Mouse (Mus musculus) limb, embryonic 14.5 days (tissue): Measurements from ENCODE around the gene Gm10488. TPM values are rescaled to one million over a fixed set of nuclear protein-coding genes. Genes with fewer than 3 reads are reported as not detected.
"Not testable (repeated sequence)": the region's sequence is repeated elsewhere in the genome, so short reads cannot be mapped to it uniquely, and the experiment has no call there.

Source experiments
- ATAC-seq: fragments of 200-750 bp; cut with Nextera tagmentation; 2 replicates; pipeline ENCODE4 v1.8.0; 2017; ENCODE audit warnings: low read depth, moderate number of reproducible peaks, moderate TSS enrichment; ENCODE audit not compliant: low FRiP score
- DNase-seq: peaks from one replicate; pipeline ENCODE4 v3.0.0-alpha.2; 2015; ENCODE audit warnings: low spot score
- H3K27ac ChIP-seq: fragments of 300-500 bp; sonication (generic); replicated peaks from 2 replicates; pipeline ENCODE4 v1.5.1; 2014; ENCODE audit warnings: low read depth, mild to moderate bottlenecking, low read length, moderate library complexity, mixed read lengths
- H3K27me3 ChIP-seq: fragments of 300-500 bp; sonication (generic); 2 replicates; pipeline ENCODE4 v1.6.1; 2014; ENCODE audit warnings: low read length, mixed read lengths; ENCODE audit not compliant: control insufficient read depth, insufficient read depth
- H3K36me3 ChIP-seq: fragments of 300-500 bp; sonication (generic); 2 replicates; pipeline ENCODE4 v1.6.1; 2014; ENCODE audit warnings: mild to moderate bottlenecking, low read length, moderate library complexity, mixed read lengths; ENCODE audit not compliant: control insufficient read depth, insufficient read depth
- H3K4me1 ChIP-seq: fragments of 300-500 bp; sonication (generic); 2 replicates; pipeline ENCODE4 v1.6.1; 2014; ENCODE audit warnings: antibody characterized with exemption, low read length, mixed read lengths; ENCODE audit not compliant: control insufficient read depth, insufficient read depth
- H3K4me2 ChIP-seq: fragments of 300-500 bp; sonication (generic); replicated peaks from 2 replicates; pipeline ENCODE4 v1.6.1; 2014; ENCODE audit warnings: low read depth, mild to moderate bottlenecking, low read length, moderate library complexity; ENCODE audit not compliant: severe bottlenecking
- H3K4me3 ChIP-seq: fragments of 300-500 bp; sonication (generic); replicated peaks from 2 replicates; pipeline ENCODE4 v1.5.1; 2014; ENCODE audit warnings: low read length
- H3K9ac ChIP-seq: fragments of 300-500 bp; sonication (generic); 2 replicates; pipeline ENCODE4 v1.6.1; 2014; ENCODE audit warnings: mild to moderate bottlenecking, low read depth, low read length, moderate library complexity; ENCODE audit not compliant: severe bottlenecking
- H3K9me3 ChIP-seq: fragments of 300-500 bp; sonication (generic); 2 replicates; pipeline ENCODE4 v1.6.1; 2016; ENCODE audit warnings: low read length; ENCODE audit not compliant: control insufficient read depth
- WGBS: fragments of 180-500 bp; shearing (Covaris S2); extraction: QIAGEN DNeasy Blood & Tissue Kit; methylation state at CpG from one replicate; pipeline ENCODE4 v1.1.7; 2014; 5-methylcytosine and 5-hydroxymethylcytosine counted together
- microRNA-seq: library from miRNA; unstranded; fragments of <30 nt; microRNA quantifications from one replicate; pipeline ENCODE4, GENCODE M21; 2016
- polyA plus RNA-seq, 2 experiments: library from polyadenylated mRNA; depleted of rRNA in 1 of 2; stranded (reverse) in 1 of 2; unstranded in 1 of 2; fragments of >200 nt; fragmentation: Nextera tagmentation in 1 of 2; extraction: Ambion mirVana in 1 of 2; gene quantifications; 2 replicates each; pipeline versions ENCODE4 v1.2.1 to v1.2.3; 2012 to 2014

The Gm10488 gene
- polyA plus RNA-seq (2012; rRNA removed) (not detected in 2 replicates), polyA plus RNA-seq (2014; fragmentation: Nextera tagmentation; extraction: Ambion mirVana) (not detected in 2 replicates)

GRCm38 (mm10) chrX:29976014-29976413, at the start of gene Gm10488:
Gene Gm10488, plus strand, starts transcription at chrX:29976314.
- H3K27ac ChIP-seq, H3K36me3 ChIP-seq, H3K4me2 ChIP-seq, DNase-seq, H3K9me3 ChIP-seq, H3K4me3 ChIP-seq, H3K4me1 ChIP-seq, H3K27me3 ChIP-seq, ATAC-seq, H3K9ac ChIP-seq: not testable (repeated sequence)
- no CpG with 5 or more reads among the region's 6 CpGs for WGBS

Small RNA genes within 50 kb of the gene (microRNA-seq; reads per million reads assigned to microRNA genes)
- not detected for gene Gm44298
